Mouse (Mus musculus): Measurements from ENCODE around the gene Glp1r. TPM values are rescaled to one million over a fixed set of nuclear protein-coding genes. Genes with fewer than 3 reads are reported as not detected.
A peak's percentile ranks its signal among the peaks of the same experiment; 100 is the strongest.

Gene Glp1r
- total RNA-seq, 2 experiments from 2014 or later: 0.41 to 0.62 TPM

DNA sequence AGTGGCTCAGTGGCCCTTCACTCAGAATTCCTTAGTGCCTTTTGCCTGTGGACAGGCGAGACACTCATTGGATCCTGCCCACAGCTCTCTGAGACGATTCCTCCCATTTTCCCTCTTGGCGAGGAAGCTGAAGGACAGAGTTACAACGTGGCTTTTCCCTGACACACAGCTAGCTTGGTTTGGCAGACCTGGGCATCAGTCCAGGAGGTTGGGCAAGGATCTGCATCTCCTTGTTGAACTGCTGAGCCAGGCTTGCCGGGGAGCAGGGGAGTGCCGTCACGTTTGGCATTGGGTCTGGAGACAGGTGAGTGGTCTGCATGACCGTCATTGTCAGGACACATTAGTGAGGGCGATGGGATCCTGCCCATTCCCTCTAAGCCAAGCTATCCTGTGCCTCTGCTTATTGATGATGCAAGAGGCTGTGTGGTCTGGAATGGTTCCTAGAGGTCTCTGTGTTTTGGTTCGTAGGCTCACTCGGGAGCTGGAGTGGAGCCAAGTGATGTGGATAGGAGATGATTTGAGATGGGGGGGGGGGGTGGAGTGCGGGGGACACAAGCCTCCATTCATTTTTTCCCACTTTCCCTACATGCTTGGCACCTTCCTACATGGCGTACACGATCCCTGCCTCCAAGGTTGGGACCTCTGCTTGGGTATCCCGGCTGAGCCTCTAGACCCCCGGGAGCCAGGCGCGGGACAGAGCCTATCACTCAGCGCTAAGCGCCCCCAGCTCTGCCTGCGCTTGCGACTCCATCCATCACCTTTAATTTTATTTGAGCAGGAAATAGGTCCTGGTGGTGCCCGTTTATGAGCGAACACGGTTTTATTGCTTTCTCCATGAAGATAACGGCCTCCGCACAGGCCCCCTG, 9.5 kb downstream of the Glp1r start:
- DNase-seq: no peak
- intact Hi-C loops (cut with DNase I): no loop called here

DNA sequence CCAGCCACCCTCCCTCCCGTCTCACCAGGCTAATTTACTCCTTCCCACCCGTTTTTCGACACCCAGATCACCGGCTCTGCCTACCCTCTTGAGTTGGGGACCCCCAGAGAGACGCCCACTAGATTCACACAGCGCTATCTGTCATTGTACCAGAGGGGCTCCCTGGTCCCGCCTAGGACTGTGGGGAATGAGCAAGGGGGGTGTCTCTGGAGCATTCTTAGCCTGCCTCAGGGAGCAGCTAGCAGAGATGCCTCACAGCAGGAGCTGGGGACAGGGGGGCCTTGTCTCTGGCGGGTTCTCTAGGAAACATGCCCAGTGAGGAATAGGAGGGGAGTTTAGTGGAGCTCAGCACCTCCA, 10.1 kb downstream of the Glp1r start:
- no peak for DNase-seq
- intact Hi-C loops (cut with DNase I): no loop called here

DNA sequence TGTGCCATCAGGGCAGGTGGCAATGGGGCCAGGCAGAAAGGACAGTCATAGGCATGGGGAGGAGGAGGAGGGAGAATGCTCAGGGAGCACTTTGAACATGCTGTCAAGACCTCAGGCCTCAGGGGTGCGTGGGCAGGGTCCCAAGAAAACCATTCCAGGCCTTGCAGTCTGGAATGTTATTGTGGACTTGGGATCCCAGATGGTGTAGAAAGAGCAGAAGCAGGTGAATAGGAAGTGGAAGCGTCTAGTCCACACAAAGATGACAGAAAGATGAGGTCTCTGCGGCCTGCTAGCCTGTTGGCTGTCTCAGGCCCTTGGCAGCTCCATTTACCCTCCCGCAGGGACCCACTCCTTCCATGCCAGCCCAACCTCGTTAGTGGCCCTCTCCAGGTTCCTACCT, 10.9 kb downstream of the Glp1r start:
- intact Hi-C loops (cut with DNase I): no loop called here
- no peak for DNase-seq

DNA sequence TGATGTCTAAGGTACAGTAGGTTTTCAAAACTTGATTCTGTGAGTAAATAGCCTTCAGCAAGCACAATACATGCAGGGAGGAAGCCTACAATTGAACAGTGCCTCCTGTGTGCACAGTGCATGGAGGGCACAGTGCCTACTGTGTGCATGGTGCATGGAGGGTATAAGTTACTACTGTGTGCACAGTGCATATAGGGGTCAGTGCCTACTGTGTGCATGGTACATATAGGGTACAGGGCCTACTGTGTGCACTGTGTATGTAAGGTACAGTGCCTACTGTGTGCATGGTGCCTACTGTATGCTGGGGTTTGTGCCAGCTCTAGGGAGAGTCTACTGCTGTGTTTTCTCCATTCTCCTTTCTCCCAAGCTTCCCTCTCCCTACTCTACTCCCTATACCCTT, 12.6 kb downstream of the Glp1r start:
- no peak for DNase-seq
- intact Hi-C loops (cut with DNase I): no loop called here

DNA sequence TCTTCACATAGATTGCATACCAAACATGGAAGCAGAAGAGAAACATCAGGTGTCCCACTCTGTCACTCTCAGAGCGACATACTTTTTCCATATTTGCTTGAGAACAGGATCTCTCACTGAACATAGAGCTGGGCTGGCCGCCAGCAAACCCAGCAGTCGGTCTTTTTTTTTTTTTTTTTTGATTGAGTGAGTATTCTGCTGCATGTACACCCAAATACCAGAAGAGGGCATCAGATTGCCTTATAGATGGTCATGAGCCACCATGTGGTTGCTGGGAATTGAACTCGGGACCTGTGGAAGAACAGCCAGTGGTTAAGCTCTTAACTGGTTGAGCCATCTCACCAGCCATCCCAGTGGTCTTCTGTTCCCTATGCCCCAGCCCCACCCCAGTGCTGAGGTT, 21.9 kb downstream of the Glp1r start:
- intact Hi-C loops (cut with DNase I): no loop called here

DNA sequence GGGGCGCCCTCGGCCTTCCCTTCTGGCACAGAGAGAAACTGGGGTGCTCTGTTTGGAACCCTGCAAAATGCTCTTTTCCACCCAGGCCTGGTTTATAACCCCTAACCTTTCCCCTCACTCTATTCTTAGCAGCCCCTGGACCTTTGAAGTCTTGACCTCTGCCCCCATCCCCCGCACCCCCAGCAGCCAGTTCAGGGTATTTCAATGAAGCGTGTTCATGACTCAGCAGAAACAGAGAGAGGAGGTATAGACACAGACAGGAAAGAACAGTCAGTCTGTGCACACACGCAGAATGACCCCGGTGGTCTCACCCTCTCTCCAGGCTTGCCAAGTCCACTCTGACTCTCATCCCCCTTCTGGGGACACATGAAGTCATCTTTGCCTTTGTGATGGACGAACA, 29.2 kb downstream of the Glp1r start:
- no peak for DNase-seq
- intact Hi-C loops (cut with DNase I): no loop called here

More for the DNA sequence above, 21.9 kb downstream of the Glp1r start:
- DNase-seq: no peak

DNA sequence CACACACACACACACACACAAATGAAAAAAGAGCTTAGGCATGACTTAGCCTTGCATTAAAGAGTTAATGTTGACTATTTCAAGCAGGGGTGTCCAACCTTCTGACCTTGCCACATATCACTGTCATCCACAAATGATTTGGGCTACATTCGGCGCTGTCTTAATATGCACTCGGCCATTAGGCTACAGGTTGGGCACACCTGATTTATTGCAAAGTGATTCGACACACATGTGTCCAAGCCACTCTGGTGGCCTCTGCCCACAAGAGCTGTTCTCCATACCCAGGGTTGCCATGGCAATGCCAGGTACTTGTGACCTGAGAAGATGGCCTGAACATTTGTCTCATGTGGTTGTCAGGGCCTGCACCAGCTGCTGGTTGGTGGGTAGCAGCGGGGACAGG, 31.2 kb downstream of the Glp1r start:
- no peak for DNase-seq
- intact Hi-C loops (cut with DNase I): no loop called here

DNA sequence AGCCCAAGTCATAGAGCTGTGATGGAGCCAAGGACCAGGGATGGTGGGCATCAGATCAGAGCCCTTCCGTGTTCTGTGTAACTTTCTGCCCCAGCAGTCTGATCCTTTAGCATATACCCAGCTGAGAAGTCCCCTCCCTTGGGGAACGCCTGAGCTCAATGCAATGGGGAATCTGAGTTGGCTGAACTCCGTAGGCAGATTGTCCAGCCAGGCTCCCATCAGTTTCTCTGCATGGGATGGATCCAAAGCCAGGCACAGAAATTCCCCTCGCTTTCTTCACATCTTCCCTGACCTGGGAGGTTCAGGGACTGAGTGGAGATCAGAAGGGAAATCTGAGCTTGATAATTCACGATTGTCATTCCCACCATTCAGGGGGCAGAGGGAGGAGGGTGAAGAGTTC, 33.7 kb downstream of the Glp1r start:
- intact Hi-C loops (cut with DNase I): no loop called here
- DNase-seq: no peak

DNA sequence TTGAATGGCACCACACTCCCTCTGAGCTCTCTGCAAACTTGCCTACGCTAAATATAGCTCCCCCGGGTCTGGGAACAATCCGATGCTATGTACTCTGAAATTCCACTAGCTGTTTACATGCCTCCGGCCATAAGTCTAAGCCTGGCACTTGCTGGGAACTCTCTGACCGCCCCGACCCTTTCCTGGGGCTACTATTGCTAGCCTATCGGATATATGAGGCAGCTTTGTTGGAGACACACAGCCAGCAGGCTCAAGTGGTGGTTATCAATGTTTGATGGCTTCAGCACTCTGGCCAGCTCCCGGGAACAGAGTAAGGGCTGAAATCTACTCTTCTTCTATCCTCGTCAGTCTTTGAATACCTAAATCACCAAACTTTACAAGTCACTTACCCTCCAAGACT, 36.9 kb downstream of the Glp1r start:
- intact Hi-C loops (cut with DNase I): no loop called here
- peak in 1 of 2 experiments; percentile 32 for DNase-seq

DNA sequence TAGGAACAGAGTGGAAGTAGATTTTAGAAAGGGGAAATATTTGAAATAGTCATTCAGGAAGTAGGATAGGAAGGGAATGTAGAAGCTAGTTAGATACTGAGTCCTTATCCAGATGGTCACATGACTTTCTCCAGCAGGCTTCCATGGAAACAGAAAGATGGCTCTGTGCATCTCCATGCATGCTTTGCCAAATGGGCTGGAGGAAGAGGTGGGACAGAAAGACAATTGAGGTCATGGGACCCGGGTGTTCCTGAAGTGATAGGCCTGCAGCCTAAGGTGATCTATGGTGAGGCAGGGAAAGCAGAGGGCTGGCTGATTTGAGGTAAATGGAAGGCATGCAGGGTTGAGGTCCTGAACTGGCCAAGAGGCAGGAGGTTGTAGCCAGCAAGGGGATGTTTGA, 46.8 kb downstream of the Glp1r start:
- intact Hi-C loops (cut with DNase I): no loop called here
- DNase-seq: no peak

DNA sequence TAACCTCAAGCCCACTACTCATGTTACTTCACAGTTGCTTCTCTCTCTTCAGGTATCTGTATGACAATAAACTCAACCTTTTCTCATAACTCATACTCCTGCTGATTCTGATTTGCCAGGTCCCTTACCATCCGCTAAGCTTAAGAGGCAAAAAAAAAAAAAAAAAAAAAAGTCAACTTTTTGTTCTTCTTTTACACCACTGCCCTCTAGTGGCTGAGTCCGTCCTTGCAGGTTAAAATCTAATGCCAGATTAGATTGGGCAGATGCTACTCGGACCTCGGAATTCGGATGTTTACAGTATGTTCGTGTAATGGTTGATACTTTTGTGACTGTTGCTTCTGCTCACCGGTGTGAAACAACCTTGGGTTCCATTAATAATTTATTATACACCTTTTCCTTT, 49.2 kb downstream of the Glp1r start:
- intact Hi-C loops (cut with DNase I): loop anchor here (1.0 to 2.0 kb wide), 3 partner anchors 106 to 204 kb away; no protein-coding TSS in a partner anchor
- DNase-seq: peak; percentile 50 to 80

DNA sequence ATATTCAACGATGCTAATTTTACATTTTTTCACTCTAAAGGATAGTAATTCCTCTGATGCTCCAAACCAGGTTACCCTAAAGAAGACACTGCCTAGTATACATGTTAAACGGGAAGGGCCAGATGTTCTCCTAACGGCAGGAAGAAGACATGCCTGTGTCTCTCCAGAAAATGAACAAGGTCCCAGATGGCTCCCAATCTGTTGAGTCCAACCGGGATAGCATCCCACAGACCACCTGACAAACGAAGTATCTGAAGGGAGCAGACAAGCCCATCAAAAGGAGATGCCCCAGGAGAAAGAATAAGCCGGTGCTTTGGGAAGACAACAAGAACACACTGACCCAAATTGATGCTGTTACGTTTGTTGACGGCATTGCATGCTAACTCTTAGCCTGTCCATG, 50.0 kb downstream of the Glp1r start:
- DNase-seq: no peak
- intact Hi-C loops (cut with DNase I): loop anchor here (1.0 to 2.0 kb wide), 2 partner anchors 107 to 205 kb away; no protein-coding TSS in a partner anchor

DNA sequence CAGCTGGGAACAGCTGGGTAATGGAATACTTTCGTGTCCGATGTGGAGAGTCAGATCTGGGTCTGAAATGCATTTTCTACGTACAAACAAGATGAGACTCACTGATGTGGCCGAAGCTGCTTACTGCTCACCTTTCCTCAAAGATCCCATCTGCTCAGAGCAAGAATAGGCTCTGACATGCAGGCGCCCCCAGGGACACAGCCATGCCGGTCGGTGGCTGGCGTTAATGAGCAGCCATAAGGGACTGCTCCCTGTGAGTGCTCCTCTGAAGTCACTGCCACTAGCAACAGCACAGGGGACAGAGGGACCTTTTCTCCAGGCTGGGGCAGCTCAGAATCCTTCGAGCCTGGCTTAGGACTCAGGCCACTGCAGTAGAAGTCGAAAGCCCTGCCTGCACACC, 52.7 kb downstream of the Glp1r start, which contains the start of gene Umodl1:
Gene Umodl1 (plus strand): TSS at position 301 of the 400 bp plus-strand sequence.
- DNase-seq: no peak
- intact Hi-C loops (cut with DNase I): no loop called here

DNA sequence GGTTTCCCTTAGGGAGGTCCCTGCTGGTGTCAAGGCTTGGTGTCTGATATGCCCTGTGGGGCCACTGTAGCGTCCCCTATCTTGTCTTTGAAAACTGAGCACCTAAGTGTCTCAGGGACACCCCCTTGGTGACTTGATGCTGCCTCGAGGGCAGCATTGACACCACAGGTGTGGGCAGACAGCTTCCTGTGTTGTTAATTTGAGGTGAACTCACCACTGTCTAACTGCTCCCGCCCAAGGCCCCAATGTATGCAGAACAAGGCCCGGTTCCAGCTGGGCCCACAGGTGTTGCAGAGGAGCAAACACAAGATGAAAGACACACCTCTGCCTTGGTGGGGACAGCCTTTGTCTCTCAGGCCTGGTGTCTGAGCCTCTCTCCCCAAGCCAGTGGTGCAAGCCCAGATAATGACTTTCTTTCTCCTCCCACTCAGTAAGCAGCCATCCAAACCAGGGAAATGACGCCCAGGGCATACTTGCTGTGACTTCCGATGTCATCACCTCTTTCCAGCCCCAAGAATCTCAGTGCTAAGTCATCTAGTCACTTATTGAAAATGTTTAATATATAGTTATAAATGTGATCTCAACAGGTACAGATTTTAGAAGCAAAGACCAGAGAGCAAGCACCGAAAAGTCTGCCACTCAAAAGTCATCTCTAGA, 60.4 kb downstream of the Glp1r start:
- intact Hi-C loops (cut with DNase I): no loop called here
- no peak for DNase-seq

DNA sequence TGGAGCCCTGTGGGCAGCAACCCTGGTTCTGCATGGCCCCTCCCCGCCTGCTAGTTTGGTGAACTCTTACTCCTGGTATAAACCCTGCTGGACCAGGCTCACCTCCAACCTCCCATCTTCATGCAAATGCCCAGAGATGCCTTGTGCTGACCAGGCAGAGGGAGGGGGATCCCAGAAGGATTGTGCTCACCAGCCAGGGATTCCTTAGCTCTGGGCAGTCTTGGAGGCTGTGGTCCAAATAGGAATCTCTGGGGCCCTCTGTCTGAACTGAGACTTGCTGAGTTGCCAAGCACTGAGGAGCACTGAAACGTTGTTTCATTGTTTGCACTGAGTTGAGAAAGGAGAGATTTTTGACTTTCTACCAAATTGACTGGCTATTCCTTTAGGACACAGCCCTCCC, 61.3 kb downstream of the Glp1r start:
- DNase-seq: peak in 1 of 2 experiments; percentile 9
- intact Hi-C loops (cut with DNase I): no loop called here

DNA sequence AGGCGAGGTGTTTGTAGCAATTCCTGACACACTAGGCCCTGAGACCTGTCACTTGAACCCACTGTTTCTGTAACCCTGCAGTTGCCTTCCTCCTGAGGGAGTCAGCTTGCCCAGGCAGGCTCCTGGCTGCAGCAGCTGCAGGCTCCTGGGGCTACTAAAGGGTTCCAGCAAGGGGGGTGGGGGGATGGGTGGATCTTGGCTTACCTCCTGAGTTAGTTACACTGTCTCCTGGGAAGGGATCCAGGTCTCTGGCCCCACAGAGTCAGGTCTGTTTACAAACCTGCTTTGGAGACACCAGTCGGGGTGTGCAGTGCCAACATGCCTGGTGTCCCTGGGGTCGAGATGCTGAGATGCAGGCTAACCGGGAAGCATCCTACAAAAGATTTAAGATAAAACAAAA, 68.4 kb downstream of the Glp1r start:
- peak in 1 of 2 experiments; percentile 22 for DNase-seq
- intact Hi-C loops (cut with DNase I): no loop called here

DNA sequence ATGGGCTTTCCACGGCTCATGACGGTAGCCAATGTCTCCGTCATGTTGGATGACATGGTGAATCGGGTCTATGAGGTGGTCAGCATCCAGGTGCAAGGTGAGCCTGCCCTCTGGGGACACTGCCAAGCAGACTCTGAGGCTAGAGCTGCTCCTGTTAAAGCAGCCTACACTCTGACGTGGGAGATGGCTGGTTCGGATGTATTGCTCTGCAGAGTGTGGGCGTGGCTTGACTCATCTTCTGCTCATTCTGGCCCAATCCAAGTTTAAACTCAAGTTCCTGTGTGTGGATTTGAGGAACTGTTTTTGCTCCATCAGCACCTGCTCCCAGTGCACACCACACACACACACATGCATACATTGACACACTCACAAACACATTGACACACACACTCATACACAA, 70.3 kb downstream of the Glp1r start:
- intact Hi-C loops (cut with DNase I): no loop called here
- no peak for DNase-seq

DNA sequence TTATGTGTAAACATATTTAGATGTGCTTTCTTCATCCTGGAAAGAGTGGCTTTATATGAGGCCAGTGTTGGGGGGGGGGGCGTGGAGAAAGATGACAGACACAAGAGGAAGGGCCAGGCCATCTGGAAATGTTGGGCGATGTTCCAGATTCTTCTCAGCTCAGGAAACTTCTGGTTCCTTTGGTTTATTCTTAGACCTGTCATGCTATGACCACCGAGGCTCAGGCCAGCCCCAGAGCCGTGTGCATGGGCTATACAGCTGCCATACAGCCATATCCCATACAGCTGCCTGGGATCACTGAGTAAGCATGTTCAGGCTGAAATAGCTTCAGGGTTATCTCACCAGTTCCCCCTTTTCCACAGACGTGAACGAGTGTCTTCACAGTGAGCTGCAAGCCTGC, 71.7 kb downstream of the Glp1r start:
- peak in 1 of 2 experiments; percentile 34 for DNase-seq
- intact Hi-C loops (cut with DNase I): no loop called here

DNA sequence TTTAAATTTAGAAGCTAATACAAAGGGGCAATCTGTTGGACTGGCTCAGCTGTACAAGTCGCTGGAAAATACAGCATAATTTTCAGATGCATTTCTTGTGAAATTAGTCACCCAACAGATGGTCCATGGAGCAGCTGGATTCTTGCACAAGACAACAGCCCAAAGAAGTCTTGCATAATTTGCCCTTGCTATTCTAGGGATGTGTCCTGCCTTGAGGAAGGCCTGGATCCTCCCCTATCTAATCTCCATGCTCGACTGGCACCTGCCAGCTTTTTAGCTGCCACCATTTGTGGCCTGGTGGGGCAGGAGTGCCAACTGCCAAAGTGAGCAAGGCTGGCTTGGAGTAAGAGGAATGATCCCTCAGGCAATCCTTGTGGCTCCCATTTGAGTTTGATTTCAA, 75.7 kb downstream of the Glp1r start:
- intact Hi-C loops (cut with DNase I): no loop called here
- no peak for DNase-seq

DNA sequence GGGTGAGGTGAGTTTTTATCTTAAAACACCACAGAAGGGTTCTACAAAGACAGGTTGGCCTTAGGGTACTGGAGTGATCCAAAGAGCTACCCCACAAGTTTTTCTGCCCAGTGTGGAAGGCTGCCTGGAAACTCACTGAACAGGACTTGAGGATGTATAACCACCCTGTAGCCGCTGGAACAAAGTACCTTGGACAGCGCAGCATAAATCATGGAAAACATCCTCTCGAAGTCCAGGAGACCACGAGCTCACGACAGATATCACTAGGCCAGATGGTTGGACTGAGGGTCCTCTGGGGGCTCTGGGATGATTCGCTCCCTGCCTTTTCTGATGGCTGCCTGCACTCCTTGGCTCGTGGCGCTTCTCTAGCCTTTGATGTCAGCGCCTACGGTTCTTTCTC, 76.9 kb downstream of the Glp1r start:
- intact Hi-C loops (cut with DNase I): no loop called here
- no peak for DNase-seq

DNA sequence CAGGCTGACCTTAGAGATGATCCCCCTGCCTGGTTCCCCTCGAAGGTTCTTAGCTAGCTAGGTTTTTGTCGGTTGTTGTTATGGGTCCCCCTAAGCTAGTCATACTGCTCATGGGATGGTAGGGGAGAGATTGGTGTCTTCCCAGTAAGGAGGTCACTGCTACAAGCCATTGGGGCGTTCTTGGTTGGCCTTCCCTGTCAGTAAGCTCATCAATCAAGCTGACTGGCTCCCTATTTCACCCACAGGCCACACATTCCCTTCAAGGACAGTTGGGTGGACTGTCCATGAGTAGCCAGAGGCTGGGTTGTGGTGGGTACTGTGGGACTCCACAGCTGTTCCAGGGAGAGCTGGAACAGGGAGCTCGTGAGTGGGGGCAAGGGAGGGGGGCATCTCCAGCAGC, 81.9 kb downstream of the Glp1r start:
- intact Hi-C loops (cut with DNase I): no loop called here
- DNase-seq: no peak

DNA sequence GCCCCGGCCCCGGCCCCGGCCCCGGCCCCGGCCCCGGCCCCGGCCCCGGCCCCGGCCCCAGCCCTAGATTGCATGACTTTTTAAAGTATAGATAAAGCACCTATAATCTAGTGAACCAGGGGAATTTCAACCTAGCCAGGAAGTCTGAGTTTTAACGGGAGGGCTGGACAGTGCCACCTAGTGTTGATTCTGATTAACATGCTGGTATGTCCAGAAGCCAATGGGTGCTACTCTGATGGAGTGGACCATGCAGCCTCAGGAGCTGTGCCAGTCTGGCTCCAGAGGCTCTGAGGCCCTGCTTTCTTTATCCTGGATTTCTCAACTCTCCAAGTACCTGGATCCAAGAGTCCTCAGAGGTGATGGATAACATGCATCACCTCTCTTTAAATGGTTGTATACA, 88.6 kb downstream of the Glp1r start:
- peak; percentile 8 to 36 for DNase-seq
- intact Hi-C loops (cut with DNase I): loop anchor here (2.0 to 5.0 kb wide), 2 partner anchors 173 to 243 kb away; no protein-coding TSS in a partner anchor

All from heart, postnatal 14 days (tissue).